Mouse (Mus musculus) right cerebral cortex, postnatal 10 days (tissue): ENCODE results near the gene Ppip5k1.
"Not testable (repeated sequence)": the region's sequence is repeated elsewhere in the genome, so short reads cannot be mapped to it uniquely, and the experiment has no call there.

ENCODE experiments used
- DNase-seq, 2 experiments: peaks; one replicate each; pipeline ENCODE4 v3.0.0; 2021; ENCODE audit warnings: low spot score in 2 of 2

The Ppip5k1 gene

GRCm38 (mm10) chr2:121354820-121355592 lies at the start of gene Ppip5k1:
Gene Ppip5k1, minus strand, starts transcription at chr2:121355396.
- peak; percentile 99 for DNase-seq

GRCm38 (mm10) chr2:121403296-121403695 lies 48.1 kb upstream of the Ppip5k1 start:
- DNase-seq, result no peak

- DNase-seq, result peak; percentile 74 to 90
These were observed 41.4 kb upstream of the Ppip5k1 start for GRCm38 (mm10) chr2:121396624-121397023.

GRCm38 (mm10) chr2:121386961-121387575 lies 31.9 kb upstream of the Ppip5k1 start, which contains the start of gene Strc:
Gene Strc, minus strand, starts transcription at chr2:121387168.
- DNase-seq, result not testable (repeated sequence)

- no peak for DNase-seq
These were observed 19.6 kb upstream of the Ppip5k1 start for GRCm38 (mm10) chr2:121374766-121375165.

GRCm38 (mm10) chr2:121372266-121372665 lies 17.1 kb upstream of the Ppip5k1 start:
- DNase-seq, result no peak

GRCm38 (mm10) chr2:121370921-121371320 lies 15.7 kb upstream of the Ppip5k1 start:
- no peak for DNase-seq

GRCm38 (mm10) chr2:121368831-121369230 lies 13.6 kb upstream of the Ppip5k1 start:
- peak; percentile 53 to 55 for DNase-seq

- no peak for DNase-seq
These were observed 8.5 kb upstream of the Ppip5k1 start for GRCm38 (mm10) chr2:121363656-121364055.

- no peak for DNase-seq
These were observed 4.3 kb upstream of the Ppip5k1 start for GRCm38 (mm10) chr2:121359461-121359860.

- peak; percentile 88 to 90 for DNase-seq
These were observed 3.2 kb upstream of the Ppip5k1 start for GRCm38 (mm10) chr2:121358381-121358780.

GRCm38 (mm10) chr2:121357961-121358360 lies 2.8 kb upstream of the Ppip5k1 start:
- no peak for DNase-seq

- DNase-seq, result no peak
These were observed 2.3 kb upstream of the Ppip5k1 start, which contains the start of gene Ckmt1 for GRCm38 (mm10) chr2:121357494-121357893. Gene Ckmt1, plus strand, starts transcription at chr2:121357714.

- no peak for DNase-seq
These were observed 818 bp downstream of the Ppip5k1 start for GRCm38 (mm10) chr2:121354378-121354777.

- no peak for DNase-seq
These were observed 2.0 kb downstream of the Ppip5k1 start for GRCm38 (mm10) chr2:121353156-121353555.

- DNase-seq, result no peak
These were observed 16.1 kb downstream of the Ppip5k1 start for GRCm38 (mm10) chr2:121339057-121339456.

GRCm38 (mm10) chr2:121329492-121329891 lies 25.7 kb downstream of the Ppip5k1 start:
- DNase-seq, result no peak

- DNase-seq, result no peak
These were observed 31.3 kb downstream of the Ppip5k1 start for GRCm38 (mm10) chr2:121323693-121324470.

- DNase-seq, result no peak
These were observed 32.2 kb downstream of the Ppip5k1 start for GRCm38 (mm10) chr2:121323041-121323440.

- DNase-seq, result no peak
These were observed 38.9 kb downstream of the Ppip5k1 start for GRCm38 (mm10) chr2:121316278-121316677.

- peak; percentile 39 to 41 for DNase-seq
These were observed 46.2 kb downstream of the Ppip5k1 start for GRCm38 (mm10) chr2:121308997-121309416.

GRCm38 (mm10) chr2:121300036-121300435 lies 55.2 kb downstream of the Ppip5k1 start:
- peak in 1 of 2 experiments; percentile 39 for DNase-seq
